Mouse (Mus musculus) adrenal gland (tissue): ENCODE data around the gene Jag2.

Source experiments
- intact Hi-C: fragments of 180-260 bp; cut with DNase I; formaldehyde crosslinking; loops from one replicate; pipeline ENCODE4 v1.15.1; 2025

Gene Jag2

DNA sequence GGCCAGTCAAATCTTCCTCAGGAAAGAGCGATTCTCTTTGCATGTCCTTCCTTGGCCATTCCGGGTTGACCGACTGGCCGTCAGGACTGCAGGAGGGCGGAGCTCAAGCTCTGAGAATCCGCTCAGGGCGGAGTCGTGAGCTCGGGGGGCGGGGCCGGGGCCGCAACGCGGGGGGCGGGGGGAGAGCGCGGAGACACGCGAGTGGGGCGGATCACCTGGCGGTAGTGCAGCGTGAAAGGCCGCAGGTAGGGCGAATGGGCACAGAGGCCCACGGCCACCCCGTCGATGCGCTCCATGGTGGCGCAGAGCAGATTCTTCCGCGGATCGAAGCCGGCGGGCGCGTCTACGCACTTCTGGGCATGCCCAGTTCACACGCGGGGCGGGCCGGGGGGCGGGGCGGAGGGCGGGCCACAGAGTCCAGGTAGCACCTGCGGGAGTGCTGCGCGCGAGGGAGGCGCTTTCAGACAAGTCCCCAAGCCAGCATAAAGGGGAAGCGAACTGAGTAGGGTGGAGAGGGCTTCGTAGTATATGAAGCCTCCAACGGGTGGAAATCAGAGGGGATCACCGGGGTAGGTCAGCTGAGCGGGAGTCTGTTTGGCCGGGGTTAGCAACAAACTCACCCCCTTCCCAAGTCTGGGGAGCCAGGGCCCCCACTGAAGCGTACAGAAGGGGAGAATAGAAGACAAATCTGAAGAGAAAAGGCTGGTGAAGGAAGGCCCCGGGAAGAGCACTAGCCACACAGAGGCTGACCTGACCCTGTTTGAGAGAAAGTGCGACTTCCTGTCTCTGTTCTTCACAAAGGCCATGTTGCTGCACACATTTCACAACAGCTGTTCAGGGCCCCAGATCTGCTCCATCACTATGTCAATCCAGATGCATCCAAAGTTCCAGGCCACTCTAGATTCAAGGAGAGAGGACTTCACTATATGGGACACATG is 12.5 kb upstream of the Jag2 start, which contains the start of gene Nudt14:
TSS of gene Nudt14 (minus strand) at position 349 of the 938 bp plus-strand sequence.
- intact Hi-C loops, result loop anchor here (5.0 kb wide), 1 partner anchor 65 kb away; no protein-coding TSS in a partner anchor

DNA sequence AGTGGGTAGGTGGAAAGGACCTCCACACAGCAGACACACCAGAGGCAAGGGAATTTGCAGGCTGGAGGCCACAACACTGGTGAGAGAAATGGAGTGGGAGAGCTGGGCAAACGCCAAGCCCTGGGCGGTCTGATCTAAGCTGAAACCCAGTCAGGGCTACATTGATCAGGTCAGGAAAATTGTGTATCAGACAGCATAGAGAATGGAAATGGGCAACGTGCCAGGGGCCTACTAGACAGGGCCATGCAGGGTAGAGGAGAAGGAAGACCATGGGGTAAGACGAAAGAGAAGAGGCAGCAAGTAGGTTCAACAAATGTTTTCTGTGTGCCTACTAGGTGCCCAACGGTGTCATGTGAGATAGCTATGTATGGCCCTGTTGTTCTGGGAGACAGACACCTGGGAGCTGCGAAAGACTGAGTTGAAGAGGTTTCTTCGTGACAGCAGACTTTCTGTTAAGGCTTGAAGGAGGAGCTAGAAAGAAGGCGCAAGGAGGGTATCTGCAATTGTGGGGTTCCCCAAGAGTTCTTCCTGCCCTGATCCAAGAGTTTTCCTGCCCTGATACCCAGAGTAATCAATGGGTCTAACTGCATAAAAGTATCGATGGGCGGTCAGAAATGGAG is 11.7 kb upstream of the Jag2 start:
- intact Hi-C loops, result loop anchor here (5.0 kb wide), 1 partner anchor 64 kb away; no protein-coding TSS in a partner anchor

DNA sequence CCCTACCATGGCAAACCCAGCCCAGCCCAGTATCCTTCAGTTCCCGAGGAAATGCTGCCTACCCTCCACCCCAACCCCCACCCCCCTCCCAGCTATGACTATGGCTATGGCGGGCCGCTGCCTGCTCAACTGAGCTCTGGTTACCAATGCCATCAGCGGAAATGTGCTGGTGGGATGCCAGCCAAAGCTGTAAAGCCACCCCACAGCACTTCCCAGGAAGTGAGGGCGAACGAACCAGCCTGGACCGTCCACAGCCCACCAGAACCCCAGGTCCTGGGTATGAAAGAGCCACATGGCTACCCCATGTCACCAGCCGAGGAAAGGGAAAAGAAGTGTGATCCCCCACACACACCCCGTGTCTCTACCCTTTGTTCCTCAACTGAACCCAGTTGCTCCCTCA is 11.1 kb upstream of the Jag2 start:
- intact Hi-C loops, result loop anchor here (5.0 kb wide), 1 partner anchor 63 kb away; no protein-coding TSS in a partner anchor

DNA sequence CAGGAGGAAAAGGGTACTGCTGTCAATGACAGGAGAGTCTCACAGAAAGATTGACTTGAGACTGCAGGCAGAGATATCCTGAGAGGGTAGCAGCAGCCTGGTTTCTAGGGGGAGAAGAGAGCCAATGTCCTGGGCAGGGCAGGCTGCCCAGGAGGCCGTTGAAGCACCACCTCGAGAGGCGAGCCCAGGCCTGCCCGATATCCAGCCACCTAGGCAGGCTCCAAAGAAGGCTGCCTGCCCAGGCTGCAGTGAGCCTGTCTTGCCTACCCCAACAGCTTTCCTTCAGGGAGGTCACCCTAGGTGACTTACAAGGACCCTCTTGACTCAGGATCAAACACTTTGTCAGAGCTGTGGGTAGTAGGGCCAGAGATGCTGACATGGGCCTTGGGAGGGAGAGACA is 10.7 kb upstream of the Jag2 start:
- intact Hi-C loops, result loop anchor here (5.0 kb wide), 1 partner anchor 63 kb away; no protein-coding TSS in a partner anchor

DNA sequence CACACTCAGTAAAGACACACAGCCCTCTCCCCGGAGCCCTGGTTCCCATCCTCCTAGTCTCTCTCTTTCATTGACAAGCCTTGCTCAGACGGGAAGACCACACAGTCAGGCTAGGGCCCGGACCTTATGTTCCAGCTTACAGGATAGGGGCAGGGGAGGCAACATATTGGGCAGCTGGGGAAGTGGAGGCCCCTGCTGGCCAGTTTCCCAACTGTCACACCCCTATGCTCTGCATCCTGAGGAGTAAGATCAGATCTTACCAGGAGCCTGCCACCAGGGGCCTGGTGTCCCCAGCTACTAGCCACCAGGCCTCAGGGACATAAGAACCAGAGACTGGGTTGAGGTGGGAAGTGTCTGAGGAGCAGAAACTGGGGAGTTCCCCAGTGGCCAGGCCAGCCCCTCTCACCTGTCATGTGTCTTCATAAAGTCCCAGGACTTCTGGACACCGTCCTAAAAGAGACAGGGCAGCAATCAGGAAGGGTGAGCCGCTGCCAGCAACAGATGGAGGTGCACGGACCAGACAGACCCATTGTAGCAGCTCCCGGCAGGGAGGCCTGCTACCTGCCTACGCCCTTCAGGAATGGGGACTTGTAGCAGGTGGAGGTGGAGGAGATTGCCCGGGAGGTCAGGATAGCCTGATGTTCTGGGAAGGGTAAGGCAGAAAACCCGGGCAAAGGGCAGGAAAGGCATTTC is 9.4 kb upstream of the Jag2 start:
- intact Hi-C loops, result no loop called here

DNA sequence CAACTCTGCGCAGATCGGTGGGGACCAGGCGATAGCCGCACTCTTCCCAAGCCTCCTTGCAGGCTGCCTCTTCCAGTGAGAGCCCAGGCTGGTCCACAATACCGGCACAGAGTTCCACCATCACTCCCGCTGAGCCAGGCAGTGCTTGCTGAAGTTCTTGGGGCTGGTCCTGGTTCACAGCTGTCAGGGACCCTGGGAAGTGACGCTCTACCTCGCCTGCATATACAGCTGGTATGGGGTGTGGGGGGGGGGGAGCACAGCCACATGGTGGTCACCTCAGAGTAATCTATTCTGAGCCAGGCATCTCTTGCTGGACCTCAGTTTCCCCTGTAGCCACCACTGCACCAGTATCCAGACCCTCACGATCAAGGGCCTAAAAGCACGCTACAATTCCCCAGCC is 8.8 kb upstream of the Jag2 start:
- intact Hi-C loops, result no loop called here

DNA sequence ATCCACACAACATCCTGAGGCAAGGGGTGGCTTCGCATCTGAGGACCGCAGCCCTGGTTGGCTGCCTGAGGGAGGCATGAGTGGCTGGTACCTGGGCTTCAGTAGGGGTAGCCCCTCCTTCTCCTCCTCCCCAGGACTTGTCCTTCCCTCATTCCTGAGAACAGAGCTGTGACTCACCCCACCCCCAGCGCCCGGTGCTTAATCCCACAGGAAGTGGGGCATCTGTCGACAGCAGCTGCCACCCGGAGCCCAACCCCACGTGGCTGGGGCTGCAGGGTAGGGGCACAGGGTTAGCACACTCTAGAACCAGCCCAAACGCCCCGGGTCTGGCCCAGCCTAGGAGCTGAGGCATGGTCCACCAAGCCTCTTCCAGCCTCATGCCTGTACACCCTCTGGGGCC is 8.3 kb upstream of the Jag2 start:
- intact Hi-C loops, result no loop called here

DNA sequence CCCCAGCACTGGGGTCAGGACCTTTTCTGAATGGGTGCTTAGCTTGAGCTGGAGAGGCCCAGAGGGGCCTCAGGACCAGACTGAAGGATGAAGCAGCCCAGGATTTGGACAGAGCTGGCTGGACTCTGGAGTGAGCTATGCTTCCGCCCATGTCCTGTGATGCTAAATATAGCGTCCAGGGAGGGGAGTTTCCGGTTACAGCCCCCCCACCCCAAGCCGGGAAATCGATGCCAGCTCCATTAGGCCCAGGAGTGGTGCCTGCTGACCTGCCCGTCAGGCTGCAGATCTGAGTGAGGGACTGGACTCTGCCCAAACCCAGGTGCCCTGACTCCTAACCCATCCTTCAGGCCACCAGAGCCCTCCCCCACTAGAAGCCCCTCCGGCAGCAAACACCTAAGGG is 3.1 kb upstream of the Jag2 start:
- intact Hi-C loops, result no loop called here

DNA sequence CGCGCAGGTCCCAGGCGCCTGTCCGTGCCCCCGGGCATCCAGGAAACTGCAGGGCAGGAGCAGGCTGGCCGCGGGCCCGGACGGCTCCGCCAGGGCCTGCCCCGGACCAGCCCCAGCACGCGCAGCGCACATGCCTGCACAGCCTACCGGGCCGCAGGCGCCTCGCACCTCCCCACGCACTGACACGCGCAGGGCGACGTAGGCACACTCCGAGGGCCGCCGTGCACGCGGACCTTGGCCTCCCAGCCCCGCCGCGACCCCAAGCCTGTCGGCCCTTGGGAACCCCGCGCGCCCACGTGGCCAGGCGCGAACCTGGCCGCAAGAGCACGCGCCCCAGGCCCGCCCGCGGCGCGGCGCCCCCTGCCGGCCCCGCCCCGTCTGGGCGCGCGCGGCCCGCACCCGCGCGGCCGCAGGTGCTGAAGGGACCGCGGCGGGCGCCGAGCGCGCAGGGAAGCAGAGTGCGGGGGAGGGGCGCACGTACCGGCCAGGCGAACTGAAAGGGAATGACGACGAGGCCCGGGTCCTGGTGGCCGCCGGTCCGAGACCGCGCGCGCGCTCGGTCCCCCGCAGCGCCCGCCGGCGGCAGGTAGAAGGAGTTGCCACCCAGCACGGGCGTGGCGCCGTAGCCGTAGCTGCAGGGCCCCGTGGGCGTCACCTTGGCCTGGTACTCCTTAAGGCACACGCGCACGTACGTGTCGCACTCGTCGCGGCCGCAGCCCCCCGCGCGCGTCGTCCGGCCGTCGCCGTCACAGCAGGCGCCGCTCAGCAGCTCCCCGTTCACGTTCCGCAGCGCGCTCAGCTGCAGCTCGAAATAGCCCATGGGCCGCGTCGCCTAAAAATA is 955 bp downstream of the Jag2 start:
- intact Hi-C loops, result loop anchor here (5.0 kb wide), 1 partner anchor 51 kb away; no protein-coding TSS in a partner anchor

DNA sequence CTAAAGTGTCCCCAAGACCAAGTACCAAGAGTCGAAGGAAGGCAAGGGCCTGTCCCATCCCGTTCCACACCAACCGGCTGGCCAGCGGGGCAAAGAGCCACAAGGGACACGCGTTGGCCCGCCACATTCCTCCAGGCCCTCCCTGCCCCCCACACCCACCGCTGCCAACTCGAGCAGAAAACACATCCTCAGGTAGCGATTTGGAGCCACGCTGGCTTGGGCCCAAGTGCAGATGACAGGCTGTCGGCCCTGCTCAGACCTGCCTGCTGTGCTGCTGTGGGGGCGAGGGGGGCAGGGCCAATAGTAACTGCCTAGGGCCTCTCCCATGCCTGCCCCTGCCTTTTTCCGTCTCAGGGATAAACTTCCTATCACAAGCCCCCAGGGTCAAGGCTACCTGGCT is 2.3 kb downstream of the Jag2 start:
- intact Hi-C loops, result loop anchor here (5.0 kb wide), 1 partner anchor 50 kb away; no protein-coding TSS in a partner anchor

DNA sequence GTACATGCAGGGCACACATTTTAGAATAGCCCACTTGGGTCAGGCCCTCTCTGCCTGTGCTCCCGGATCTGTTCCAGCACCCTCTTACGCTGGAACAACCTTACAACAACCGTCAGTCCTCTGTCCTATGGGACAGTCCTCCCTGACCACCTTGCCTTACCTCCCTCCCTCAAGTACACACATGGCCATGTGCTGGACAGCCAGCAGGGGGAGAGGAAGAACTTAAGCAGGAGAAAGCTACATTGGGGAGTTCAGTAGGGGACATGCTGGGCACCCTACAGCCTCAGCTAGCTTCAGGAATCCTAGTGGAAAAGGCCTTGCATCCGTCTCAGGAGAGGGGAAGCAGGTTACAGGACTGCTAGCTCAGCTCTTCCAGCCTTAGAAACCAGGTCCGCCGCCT is 3.6 kb downstream of the Jag2 start:
- intact Hi-C loops, result loop anchor here (5.0 kb wide), 1 partner anchor 49 kb away; no protein-coding TSS in a partner anchor

DNA sequence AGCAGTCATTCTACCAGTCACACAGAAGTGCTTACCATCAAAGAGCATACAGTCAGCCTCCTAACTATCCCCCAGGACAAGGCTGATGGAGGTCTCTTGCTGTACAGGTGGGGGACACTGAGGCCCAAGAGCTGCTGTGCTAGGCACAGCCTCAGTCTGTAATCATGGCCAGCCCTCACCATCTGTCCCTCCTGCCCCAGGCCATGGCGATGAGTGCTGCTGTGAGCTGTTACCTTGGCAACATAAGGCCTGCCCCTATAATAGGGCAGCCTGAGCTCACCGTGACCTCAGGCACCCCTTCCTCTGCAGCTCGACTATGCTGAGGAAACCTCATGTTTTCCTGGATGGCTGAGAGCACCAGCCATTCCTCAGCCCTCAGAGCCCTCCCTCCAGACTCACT is 7.0 kb downstream of the Jag2 start:
- intact Hi-C loops, result no loop called here

DNA sequence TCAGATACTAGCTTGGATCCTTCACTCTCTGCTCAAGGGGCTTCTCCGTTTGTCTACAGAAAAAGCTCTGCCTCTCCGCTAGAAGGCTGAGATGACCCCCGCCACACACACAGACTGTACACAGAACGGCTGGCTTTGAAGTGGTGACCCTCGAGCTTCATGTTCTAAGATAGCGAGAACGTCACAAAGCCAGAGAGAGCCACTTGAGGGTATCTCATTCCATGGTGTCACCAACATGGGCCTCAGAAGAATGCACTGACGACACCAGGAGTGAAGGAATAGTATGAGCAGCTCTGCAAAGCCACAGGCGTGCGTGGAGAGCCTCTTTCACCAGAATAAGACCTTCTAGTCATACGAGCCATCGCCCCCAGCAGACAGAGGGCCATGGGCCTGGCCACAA is 8.1 kb downstream of the Jag2 start:
- intact Hi-C loops, result no loop called here

DNA sequence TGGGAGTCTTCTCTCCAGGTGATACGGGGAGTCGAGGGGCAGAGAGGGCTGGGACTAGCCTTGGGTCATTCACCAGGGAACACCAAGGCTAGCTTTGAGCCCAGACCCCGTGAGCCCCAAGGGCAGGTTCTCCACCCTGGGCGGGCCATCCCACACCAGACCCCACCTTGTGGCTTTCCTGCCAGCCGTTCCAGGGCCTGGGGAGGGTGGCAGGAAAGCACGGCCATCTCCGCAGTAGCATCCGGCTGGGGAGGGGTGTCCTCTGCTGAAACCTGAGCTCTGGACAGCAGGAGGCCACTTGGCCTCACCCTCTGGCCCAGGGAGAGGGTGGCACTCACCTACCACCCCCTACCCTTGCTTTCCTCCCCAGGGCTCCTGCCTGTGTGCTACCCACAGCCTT is 11.7 kb downstream of the Jag2 start:
- intact Hi-C loops, result no loop called here

DNA sequence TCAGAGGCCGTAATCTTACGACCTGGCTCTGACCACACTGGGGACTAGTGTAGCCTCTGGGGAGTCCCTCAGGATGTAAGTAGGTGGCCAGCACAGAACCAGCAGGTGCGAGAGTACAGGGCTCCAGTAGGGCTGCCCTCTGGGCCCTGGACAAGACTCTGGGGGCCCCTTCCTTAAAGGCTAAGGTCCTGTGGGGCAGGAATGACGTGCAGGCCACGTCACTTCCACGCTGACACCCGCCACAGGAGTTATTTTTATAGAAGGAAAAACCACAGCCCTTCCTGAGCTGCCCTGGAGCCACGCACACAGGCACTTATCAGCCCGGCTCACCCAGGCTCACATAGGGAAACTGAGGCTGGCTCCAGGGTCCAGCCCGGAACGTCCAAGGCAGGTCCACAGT is 12.1 kb downstream of the Jag2 start:
- intact Hi-C loops, result no loop called here

DNA sequence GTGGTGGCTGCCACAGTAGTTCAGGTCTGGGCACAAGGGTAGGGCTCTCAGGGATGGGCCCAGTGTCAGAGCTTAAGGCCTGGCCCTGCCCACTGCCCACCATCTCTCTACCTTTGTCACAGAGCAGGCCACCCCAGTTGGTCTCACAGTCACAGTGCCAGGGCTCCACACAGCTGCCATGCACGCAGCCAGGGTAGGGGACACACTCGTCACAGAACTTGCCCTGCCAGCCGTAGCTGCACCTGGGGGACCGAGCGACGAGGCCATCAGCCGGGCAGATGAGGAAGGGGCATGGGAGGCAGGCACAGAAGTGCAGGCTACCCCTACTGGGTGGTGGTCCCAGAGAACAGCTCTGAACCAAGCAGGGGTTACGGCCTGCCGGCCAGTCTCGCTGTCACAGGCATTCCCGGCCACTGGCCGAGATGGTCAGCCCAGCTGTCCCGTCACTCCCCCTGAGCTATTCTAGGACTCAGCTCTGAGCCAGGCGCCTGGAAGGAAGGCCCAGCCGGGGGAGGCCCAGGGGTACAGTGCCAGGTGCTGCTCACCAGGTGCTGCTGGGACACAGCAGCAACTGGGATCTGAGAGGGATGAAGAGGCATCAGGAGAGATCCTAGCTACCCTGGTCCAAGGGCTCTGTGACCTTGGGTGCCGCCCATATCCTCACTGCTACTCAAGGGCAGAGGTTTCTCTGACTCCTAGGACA is 12.7 kb downstream of the Jag2 start:
- intact Hi-C loops, result no loop called here

DNA sequence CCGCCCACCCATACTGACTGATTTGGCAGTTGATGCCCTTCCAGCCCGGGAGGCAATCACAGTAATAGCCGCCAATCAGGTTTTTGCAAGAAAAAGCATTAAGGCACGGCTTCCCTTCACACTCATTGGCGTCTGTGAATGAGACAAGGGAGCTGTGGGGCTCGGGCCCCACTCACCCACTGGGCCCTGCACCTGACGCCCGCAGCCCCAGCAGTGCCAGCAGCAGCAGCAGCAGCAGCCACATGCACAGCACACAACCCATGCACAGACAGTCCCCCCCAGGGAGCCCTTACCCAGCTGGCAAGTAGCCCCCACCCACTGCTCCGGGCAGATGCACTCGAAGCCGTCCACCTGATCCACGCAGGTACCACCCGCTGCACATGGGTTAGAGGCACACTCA is 14.0 kb downstream of the Jag2 start:
- intact Hi-C loops, result no loop called here

DNA sequence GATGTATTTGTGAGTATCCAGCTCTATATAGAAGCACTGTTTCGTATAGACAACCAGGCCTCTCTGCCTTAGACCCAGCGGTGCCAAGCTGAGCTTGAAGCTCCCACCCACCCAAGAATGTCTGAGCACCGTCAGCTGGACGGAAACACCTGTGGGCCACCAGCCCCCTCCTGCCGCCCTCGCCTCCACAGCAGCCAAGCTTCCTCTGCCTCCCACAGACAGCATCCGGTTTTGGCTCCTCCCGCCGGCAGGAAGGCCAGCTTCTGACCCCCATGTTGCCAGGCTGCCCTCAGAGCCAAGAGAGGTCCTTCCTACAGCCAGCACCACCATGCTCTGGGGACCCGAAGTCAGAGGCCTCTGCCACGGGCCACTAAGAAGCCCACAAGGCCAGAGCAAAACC is 15.0 kb downstream of the Jag2 start:
- intact Hi-C loops, result no loop called here

DNA sequence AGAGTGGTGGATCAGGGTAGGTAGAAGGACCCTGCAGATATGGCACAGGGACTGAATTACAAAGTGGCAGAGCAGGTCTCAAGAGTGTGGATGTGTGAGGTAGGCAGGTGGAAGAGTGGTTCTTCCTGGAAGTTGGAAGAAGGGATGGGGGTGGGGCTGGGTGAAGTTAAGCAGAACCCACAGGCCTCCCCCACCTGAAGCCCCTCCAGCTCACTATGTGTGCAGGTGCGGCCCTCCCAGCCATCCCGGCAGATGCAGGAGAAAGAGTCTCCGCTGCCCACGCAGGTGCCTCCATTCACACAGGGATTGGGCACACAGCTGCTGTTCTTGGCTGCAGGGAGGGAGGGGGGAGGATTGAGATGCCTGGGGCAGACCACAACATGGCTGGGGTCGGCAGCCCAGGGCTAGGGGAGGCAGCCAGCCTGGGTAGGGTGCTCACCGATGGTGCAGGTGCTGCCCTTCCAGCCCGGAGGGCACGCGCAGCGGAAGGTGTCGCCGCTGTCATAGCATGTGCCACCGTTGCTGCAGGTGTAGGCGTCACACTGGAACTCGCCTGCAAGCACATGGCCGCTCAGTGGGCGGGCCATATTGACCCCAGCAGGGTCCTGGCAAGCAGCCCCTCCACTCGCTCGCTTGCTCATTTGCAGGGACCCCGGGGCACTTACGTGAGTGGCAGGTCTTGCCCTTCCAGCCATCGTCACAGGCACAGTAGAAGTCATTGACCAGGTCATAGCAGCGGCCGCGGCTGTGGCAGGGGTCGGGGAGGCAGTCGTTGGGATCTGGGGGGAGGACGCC is 16.4 kb downstream of the Jag2 start:
- intact Hi-C loops, result no loop called here
